Mouse (Mus musculus): ENCODE measurements around the gene Atp8a2.
"Not testable (repeated sequence)": the region's sequence is repeated elsewhere in the genome, so short reads cannot be mapped to it uniquely, and the experiment has no call there.

Gene Atp8a2

GRCm38 (mm10) chr14:59632067-59632466 lies 564.9 kb downstream of the Atp8a2 start:
- no peak for DNase-seq

GRCm38 (mm10) chr14:59630096-59630495 lies 566.9 kb downstream of the Atp8a2 start:
- DNase-seq: no peak

- no peak for DNase-seq
Measured at GRCm38 (mm10) chr14:59629308-59629707, 567.7 kb downstream of the Atp8a2 start.

GRCm38 (mm10) chr14:59627823-59628222 lies 569.2 kb downstream of the Atp8a2 start:
- DNase-seq: no peak

GRCm38 (mm10) chr14:59627142-59627680 lies 569.8 kb downstream of the Atp8a2 start:
- no peak for DNase-seq

- no peak for DNase-seq
Measured at GRCm38 (mm10) chr14:59626711-59627110, 570.3 kb downstream of the Atp8a2 start.

- DNase-seq: no peak
Measured at GRCm38 (mm10) chr14:59625806-59626364, 571.1 kb downstream of the Atp8a2 start.

- peak; percentile 23 for DNase-seq
Measured at GRCm38 (mm10) chr14:59625158-59625805, 571.7 kb downstream of the Atp8a2 start, which contains the start of gene Shisa2. Gene Shisa2 (plus strand): TSS chr14:59625308.

- DNase-seq: no peak
Measured at GRCm38 (mm10) chr14:59624326-59624885, 572.6 kb downstream of the Atp8a2 start.

- DNase-seq: no peak
Measured at GRCm38 (mm10) chr14:59616802-59617201, 580.2 kb downstream of the Atp8a2 start.

- not testable (repeated sequence) for DNase-seq
Measured at GRCm38 (mm10) chr14:59614149-59614548, 582.8 kb downstream of the Atp8a2 start.

- DNase-seq: no peak
Measured at GRCm38 (mm10) chr14:59612920-59613625, 583.9 kb downstream of the Atp8a2 start.

- DNase-seq: no peak
Measured at GRCm38 (mm10) chr14:59607021-59607420, 590.0 kb downstream of the Atp8a2 start.

GRCm38 (mm10) chr14:59605671-59606353 lies 591.2 kb downstream of the Atp8a2 start:
- DNase-seq: peak; percentile 36

- no peak for DNase-seq
Measured at GRCm38 (mm10) chr14:59604002-59604645, 592.9 kb downstream of the Atp8a2 start.

GRCm38 (mm10) chr14:59598260-59598627 lies 598.7 kb downstream of the Atp8a2 start:
- DNase-seq: no peak

GRCm38 (mm10) chr14:59597398-59598259 lies 599.4 kb downstream of the Atp8a2 start, which contains the start of gene Cdadc1:
Gene Cdadc1 (minus strand): TSS chr14:59597959.
- DNase-seq: peak; percentile 95

GRCm38 (mm10) chr14:59594988-59595387 lies 602.0 kb downstream of the Atp8a2 start:
- DNase-seq: no peak

- DNase-seq: no peak
Measured at GRCm38 (mm10) chr14:59592593-59592992, 604.4 kb downstream of the Atp8a2 start.

- DNase-seq: no peak
Measured at GRCm38 (mm10) chr14:59591901-59592300, 605.1 kb downstream of the Atp8a2 start.

GRCm38 (mm10) chr14:59590614-59591013 lies 606.4 kb downstream of the Atp8a2 start:
- DNase-seq: no peak

Data from cerebellum, adult 9-11 months (tissue).